Mouse (Mus musculus): ENCODE data around the gene Caskin2. TPM values are rescaled to one million over a fixed set of nuclear protein-coding genes. Genes with fewer than 3 reads are reported as not detected.
A peak's percentile ranks its signal among the peaks of the same experiment; 100 is the strongest.
"Not testable (repeated sequence)": the region's sequence is repeated elsewhere in the genome, so short reads cannot be mapped to it uniquely, and the experiment has no call there.

Gene Caskin2
- total RNA-seq (2017) = 2.3 and 4.5 TPM in 2 replicates

- ATAC-seq (ENCODE audit: extremely low read depth, insufficient number of reproducible peaks, low FRiP score, poor library complexity, severe bottlenecking) = peak; percentile 89
Observed at GRCm38 (mm10) chr11:115813507-115814296, at the start of gene Caskin2. Gene Caskin2 (minus strand): TSS chr11:115813639.

DNA sequence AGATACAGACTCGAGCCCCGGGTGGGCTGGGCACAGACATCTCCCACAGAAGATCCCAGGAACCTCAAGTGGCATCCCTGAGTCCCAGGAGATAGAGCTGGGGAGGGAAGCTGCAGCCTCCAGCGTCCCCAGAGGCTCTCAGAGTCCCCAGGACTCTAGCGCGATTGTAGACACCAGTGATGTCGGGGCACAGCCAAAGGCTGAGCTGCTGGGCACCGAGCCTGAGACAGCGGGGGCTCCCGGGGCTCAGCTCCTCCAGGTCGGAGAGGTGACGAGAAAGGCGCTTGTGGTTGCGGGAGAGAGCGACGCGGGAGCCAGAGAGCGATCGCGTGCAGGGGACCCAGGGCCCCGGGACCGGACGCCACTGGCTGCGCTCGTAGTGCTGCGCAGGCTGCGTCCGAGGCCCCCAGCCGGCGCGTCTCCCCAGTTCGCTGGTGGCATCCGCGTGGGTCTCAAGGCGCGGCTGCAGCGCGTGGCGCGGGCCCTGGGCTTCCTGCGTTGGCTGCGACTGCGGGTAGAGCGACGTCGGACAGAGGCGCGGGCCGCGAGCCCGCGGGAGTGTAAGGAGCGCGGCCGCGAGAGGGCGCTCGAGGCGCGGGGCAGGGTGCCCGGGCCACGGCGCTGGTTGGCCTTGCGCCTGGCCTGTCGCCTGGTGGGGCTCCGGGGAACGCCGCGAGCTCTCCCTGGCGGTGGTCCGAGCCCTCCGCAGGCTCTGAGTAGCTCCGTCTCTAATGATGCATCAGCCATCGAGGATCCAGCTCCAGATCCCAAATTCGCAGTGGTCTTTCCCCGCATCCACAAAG is 45.9 kb upstream of the Caskin2 start:
- peak; percentile 57 for ATAC-seq (ENCODE audit: extremely low read depth, insufficient number of reproducible peaks, low FRiP score, poor library complexity, severe bottlenecking)

DNA sequence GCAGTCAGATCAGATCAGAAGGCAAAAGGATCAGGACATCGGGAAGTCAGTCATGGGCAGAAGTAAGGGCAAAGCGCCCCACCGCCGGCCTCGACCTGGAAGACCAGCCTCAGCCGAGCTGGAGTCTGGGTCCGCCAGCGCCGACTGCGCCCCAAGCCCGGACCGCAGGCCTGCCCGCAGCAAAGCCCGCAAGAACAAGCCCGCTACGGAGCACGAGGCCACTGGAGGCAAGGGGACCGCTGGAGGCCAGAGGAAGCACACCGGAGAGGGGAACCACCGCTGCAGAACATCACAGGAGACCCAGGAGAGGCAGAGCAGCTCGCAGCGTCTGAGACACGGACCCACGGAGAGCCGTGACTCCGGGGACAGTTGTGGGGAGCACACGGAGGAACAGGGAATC is 44.9 kb upstream of the Caskin2 start, which contains the start of gene Myo15b:
TSS of gene Myo15b (plus strand) at position 53 of the 400 bp plus-strand sequence.
- no peak for ATAC-seq (ENCODE audit: extremely low read depth, insufficient number of reproducible peaks, low FRiP score, poor library complexity, severe bottlenecking)

DNA sequence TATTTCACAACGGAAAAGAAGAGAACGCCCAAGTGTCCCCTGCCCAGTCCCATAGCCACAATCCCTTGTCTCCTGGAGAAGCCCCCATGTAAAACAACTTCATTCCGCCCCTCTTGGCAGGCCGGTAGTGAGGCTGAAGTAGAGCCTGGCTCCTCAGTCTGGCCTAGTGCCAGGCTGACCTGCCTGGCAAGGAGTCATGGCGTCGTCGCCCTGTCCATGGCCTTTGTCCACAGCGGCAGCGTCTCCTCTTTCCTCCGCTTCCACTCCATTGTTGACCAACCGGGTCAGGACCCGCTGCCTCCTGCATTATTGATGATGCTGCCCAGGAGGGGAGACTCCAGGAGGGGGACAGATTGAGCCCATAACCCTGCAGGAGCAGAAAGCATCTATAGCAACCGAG is 44.5 kb upstream of the Caskin2 start:
- ATAC-seq (ENCODE audit: extremely low read depth, insufficient number of reproducible peaks, low FRiP score, poor library complexity, severe bottlenecking) = no peak

- not testable (repeated sequence) for ATAC-seq (ENCODE audit: extremely low read depth, insufficient number of reproducible peaks, low FRiP score, poor library complexity, severe bottlenecking)
Observed at GRCm38 (mm10) chr11:115857146-115857545, 43.7 kb upstream of the Caskin2 start.

- ATAC-seq (ENCODE audit: extremely low read depth, insufficient number of reproducible peaks, low FRiP score, poor library complexity, severe bottlenecking) = no peak
Observed at GRCm38 (mm10) chr11:115854674-115855073, 41.2 kb upstream of the Caskin2 start.

DNA sequence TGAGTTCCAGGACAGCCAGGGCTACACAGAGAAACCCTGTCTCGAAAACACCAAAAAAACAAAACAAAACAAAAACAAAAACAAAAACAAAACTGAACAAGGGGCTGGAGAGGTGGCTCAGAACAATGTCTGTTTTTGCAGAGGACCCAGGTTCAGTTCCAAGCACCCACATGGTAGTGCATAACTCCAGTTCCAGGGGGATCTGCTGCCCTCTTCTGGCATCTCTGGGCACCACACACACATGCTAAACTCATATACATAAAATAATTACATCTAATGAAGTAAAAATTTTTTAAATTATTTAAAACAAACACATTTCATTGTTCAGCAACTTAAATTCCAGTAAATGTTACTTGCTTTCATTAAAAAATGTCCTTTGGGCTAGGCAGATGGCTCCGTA is 32.4 kb upstream of the Caskin2 start:
- no peak for ATAC-seq (ENCODE audit: extremely low read depth, insufficient number of reproducible peaks, low FRiP score, poor library complexity, severe bottlenecking)

DNA sequence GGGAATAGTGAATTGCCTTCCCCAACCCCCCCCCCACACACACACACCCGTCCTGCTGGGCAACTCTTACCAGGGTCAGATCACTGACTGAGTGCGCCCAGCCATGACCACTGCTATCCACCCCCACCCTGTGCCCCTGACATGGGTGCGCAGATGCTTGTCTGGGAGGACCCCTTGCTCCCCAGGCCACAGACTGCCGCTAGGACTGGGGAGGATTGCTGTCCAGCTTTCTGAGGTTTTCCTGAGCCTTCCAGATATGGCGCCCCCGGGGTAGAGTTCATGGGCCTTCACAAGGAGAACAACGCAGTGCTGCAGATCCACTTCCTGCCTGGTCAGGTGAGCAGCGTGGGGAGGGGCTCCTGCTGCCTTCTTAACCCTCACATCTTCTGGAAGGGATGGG is 30.8 kb upstream of the Caskin2 start:
- no peak for ATAC-seq (ENCODE audit: extremely low read depth, insufficient number of reproducible peaks, low FRiP score, poor library complexity, severe bottlenecking)

GRCm38 (mm10) chr11:115843891-115844239 is 30.4 kb upstream of the Caskin2 start:
- ATAC-seq (ENCODE audit: extremely low read depth, insufficient number of reproducible peaks, low FRiP score, poor library complexity, severe bottlenecking) = no peak

DNA sequence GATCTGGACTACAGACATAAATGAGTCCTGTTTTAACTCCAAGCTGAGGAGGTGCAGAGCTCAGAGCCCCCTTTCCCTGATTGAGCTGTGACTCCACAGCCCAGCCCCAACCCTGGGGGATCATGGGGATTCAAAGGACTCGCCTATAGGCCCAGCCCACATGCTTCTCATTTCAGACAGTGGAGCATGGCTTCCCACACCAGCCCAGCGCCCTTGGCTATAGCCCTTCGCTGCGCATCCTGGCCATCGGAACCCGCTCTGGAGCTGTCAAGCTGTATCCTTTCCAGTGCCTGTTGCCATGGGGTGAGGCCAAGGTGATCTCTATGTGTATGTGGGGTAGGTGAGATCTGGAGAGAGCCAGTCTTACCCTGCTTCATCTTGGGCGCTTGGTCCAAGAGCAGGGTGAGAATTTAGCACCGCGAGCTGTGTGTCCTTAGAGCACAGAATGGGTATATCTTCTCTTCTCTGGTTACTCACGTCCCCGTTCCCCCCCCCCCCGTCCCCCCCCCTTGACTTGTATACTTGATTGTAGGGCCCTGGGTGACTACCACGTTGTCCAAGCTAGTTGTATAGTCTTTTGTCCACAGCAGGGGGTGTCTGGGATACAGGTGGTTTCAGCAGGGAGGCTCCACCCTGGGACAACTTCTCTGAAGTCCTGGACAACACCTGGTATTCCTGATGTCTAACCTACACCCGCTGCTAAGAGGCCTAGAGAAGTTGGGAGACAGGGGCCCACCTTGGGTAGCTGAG is 29.9 kb upstream of the Caskin2 start:
- ATAC-seq (ENCODE audit: extremely low read depth, insufficient number of reproducible peaks, low FRiP score, poor library complexity, severe bottlenecking) = no peak

DNA sequence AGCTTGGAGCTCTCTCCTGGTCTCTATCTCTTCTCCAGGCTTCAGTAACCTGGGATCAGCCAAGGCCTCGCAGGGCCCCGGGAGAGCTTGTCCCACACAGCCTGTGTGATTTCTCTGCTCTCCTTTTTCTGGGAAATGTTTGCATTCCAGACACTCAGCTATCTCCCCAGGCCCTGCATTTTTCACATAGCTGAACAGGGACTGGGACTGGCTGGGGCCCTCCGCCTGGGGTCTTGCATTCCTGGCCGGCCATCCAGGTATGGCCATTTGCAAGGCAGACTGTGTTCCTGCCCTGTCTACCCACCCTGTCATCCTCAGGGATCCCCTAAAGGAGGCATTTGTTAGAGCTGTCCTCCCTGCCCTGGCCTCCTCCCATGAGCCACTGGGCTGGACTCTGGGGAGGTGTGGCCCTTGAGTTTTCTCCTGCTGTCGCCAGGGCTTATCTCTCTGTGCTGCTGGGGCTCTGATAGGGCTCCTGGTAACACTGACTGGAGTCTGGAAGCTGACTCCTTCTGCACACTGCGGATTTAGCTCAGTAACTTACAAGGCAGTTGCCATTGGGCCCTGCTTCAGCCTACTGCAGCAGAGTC is 28.6 kb upstream of the Caskin2 start:
- ATAC-seq (ENCODE audit: extremely low read depth, insufficient number of reproducible peaks, low FRiP score, poor library complexity, severe bottlenecking) = no peak

- no peak for ATAC-seq (ENCODE audit: extremely low read depth, insufficient number of reproducible peaks, low FRiP score, poor library complexity, severe bottlenecking)
Observed at GRCm38 (mm10) chr11:115841044-115841443, 27.6 kb upstream of the Caskin2 start.

- no peak for ATAC-seq (ENCODE audit: extremely low read depth, insufficient number of reproducible peaks, low FRiP score, poor library complexity, severe bottlenecking)
Observed at GRCm38 (mm10) chr11:115839732-115840131, 26.3 kb upstream of the Caskin2 start.

GRCm38 (mm10) chr11:115838895-115839311 is 25.5 kb upstream of the Caskin2 start:
- no peak for ATAC-seq (ENCODE audit: extremely low read depth, insufficient number of reproducible peaks, low FRiP score, poor library complexity, severe bottlenecking)

GRCm38 (mm10) chr11:115837606-115838345 is 24.3 kb upstream of the Caskin2 start:
- ATAC-seq (ENCODE audit: extremely low read depth, insufficient number of reproducible peaks, low FRiP score, poor library complexity, severe bottlenecking) = no peak

DNA sequence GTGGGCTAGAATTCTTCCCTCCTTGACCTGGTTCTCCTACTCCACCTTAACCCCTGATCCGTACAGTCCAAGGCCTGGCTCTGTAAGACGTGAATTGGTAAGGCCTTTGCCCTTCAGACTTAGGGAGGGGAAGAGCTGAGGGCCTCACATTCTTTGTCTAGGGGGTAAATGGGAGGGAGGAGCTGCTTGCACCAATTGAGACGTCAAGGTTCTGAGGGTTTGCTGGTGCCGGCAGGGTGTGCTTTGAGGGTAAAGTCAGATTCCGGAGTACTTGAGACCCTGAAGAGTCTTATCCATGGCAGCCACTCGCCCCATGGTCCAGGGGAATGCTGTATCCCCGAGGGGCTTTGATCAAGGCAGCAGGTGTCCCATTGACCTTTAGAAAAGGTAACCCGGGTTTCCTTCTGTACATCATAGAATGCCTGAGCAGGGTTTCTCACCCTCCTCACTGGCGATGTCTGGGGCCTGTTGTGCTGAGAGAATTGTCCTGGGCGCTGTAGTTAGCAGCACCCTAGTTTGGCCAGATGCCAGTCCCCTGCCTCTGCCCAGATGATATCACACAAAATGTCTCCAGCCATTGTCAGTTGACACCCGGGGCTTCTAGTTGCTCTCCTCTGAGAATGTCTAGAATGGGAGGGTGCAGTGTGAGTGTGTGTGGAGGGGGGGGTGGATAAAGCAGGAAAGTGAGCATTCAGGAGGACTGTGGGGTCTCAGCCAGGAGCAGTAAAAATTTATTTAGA is 23.4 kb upstream of the Caskin2 start:
- ATAC-seq (ENCODE audit: extremely low read depth, insufficient number of reproducible peaks, low FRiP score, poor library complexity, severe bottlenecking) = no peak

- ATAC-seq (ENCODE audit: extremely low read depth, insufficient number of reproducible peaks, low FRiP score, poor library complexity, severe bottlenecking) = no peak
Observed at GRCm38 (mm10) chr11:115834033-115834432, 20.6 kb upstream of the Caskin2 start.

- no peak for ATAC-seq (ENCODE audit: extremely low read depth, insufficient number of reproducible peaks, low FRiP score, poor library complexity, severe bottlenecking)
Observed at GRCm38 (mm10) chr11:115833021-115833513, 19.6 kb upstream of the Caskin2 start.

Measured in neutrophil, adult 5-6 weeks (primary cell).